Mouse (Mus musculus) megakaryocyte-erythroid progenitor cell, adult 5-6 weeks (primary cell): Measurements from ENCODE around the gene Ppp6r3. TPM values are rescaled to one million over a fixed set of nuclear protein-coding genes. Genes with fewer than 3 reads are reported as not detected.

Source experiments
- ATAC-seq: replicated peaks from 2 replicates; pipeline ENCODE4 v1.8.0; 2016; ENCODE audit warnings: mild to moderate bottlenecking, inconsistent platforms; ENCODE audit not compliant: severe bottlenecking, poor library complexity, low FRiP score, low TSS enrichment
- total RNA-seq, 2 experiments: library from RNA; stranded (forward) in 1 of 2; stranded (reverse) in 1 of 2; fragments of 200-1000, 215-1000 nt in 1 of 2; fragments of >200 nt in 1 of 2; fragmentation: Nextera tagmentation in 1 of 2; gene quantifications; 2 replicates each; pipeline ENCODE4 v1.2.3; 2014 to 2017

Ppp6r3 gene
- total RNA-seq, 2 experiments from 2014 or later, result 90.3 to 91.4 TPM

GRCm38 (mm10) chr19:3577265-3577910 lies 1.8 kb upstream of the Ppp6r3 start:
- no peak for ATAC-seq

- ATAC-seq, result 0 out of 2 replicates have a peak, but pooled peaks have one; percentile 1
These were observed 1.1 kb upstream of the Ppp6r3 start for GRCm38 (mm10) chr19:3576451-3577264.

- no peak for ATAC-seq
These were observed 295 bp downstream of the Ppp6r3 start for GRCm38 (mm10) chr19:3575276-3575631.

- ATAC-seq, result no peak
These were observed 905 bp downstream of the Ppp6r3 start for GRCm38 (mm10) chr19:3574593-3575094.

- no peak for ATAC-seq
These were observed 11.2 kb downstream of the Ppp6r3 start for GRCm38 (mm10) chr19:3564309-3564708.

- no peak for ATAC-seq
These were observed 12.8 kb downstream of the Ppp6r3 start for GRCm38 (mm10) chr19:3562752-3563151.

GRCm38 (mm10) chr19:3562298-3562697 lies 13.3 kb downstream of the Ppp6r3 start:
- ATAC-seq, result no peak

GRCm38 (mm10) chr19:3556169-3556827 lies 19.3 kb downstream of the Ppp6r3 start:
- ATAC-seq, result no peak

GRCm38 (mm10) chr19:3554785-3555184 lies 20.8 kb downstream of the Ppp6r3 start:
- no peak for ATAC-seq

GRCm38 (mm10) chr19:3551573-3552159 lies 23.9 kb downstream of the Ppp6r3 start:
- ATAC-seq, result no peak

- ATAC-seq, result no peak
These were observed 25.4 kb downstream of the Ppp6r3 start for GRCm38 (mm10) chr19:3550101-3550500.

GRCm38 (mm10) chr19:3549263-3549662 lies 26.3 kb downstream of the Ppp6r3 start:
- ATAC-seq, result no peak

GRCm38 (mm10) chr19:3548311-3548710 lies 27.2 kb downstream of the Ppp6r3 start:
- peak; percentile 34; the same call in 1 of the 2 replicates for ATAC-seq

GRCm38 (mm10) chr19:3544995-3545394 lies 30.6 kb downstream of the Ppp6r3 start:
- ATAC-seq, result no peak

GRCm38 (mm10) chr19:3542591-3542990 lies 33.0 kb downstream of the Ppp6r3 start:
- ATAC-seq, result no peak

GRCm38 (mm10) chr19:3540997-3541396 lies 34.6 kb downstream of the Ppp6r3 start:
- peak; percentile 79 for ATAC-seq

GRCm38 (mm10) chr19:3540254-3540653 lies 35.3 kb downstream of the Ppp6r3 start:
- ATAC-seq, result no peak

- no peak for ATAC-seq
These were observed 36.1 kb downstream of the Ppp6r3 start for GRCm38 (mm10) chr19:3539456-3539855.

GRCm38 (mm10) chr19:3537658-3538057 lies 37.9 kb downstream of the Ppp6r3 start:
- ATAC-seq, result no peak

GRCm38 (mm10) chr19:3534945-3535344 lies 40.6 kb downstream of the Ppp6r3 start:
- no peak for ATAC-seq
